Comparison of ENCODE assay signal across 8 mouse cellular contexts in genomic region chr6:136847790-136848189, GRCm38 (mm10). TPM values are rescaled to one million over a fixed set of nuclear protein-coding genes. Genes with fewer than 3 reads are reported as not detected.
DNase-seq lines count a peak whose midpoint lies in the region; ATAC-seq and TF ChIP-seq lines count a peak whose summit lies in the region.

No protein-coding gene starts in this region.

- no peaks in the 10 kb centered on the region for H3K9me3 ChIP-seq in MEL (replicated peaks; ENCODE audit: insufficient read depth, low read length)
- no peaks in the 10 kb centered on the region for H3K9me3 ChIP-seq in liver, embryonic 13.5 days (replicated peaks)

- WGBS in liver, embryonic 13.5 days (ENCODE audit: insufficient replicate concordance) = 20% methylated on average over 2 of the region's 2 CpGs

- DNase-seq in layer of hippocampus, postnatal 10 days (ENCODE audit: low spot score in 2 of 2) = peak; percentile 36 to 57
- DNase-seq in layer of hippocampus, postnatal 14 days (ENCODE audit: low spot score in 2 of 2) = no peak
- DNase-seq in MEL (ENCODE audit: low read depth, low spot score) = no peak
- DNase-seq in brain, adult 2 months (ENCODE audit: low read depth, low spot score) = peak; percentile 64
- peak; percentile 20 for DNase-seq in heart, postnatal 25 days (ENCODE audit: low spot score)
- DNase-seq in liver, embryonic 13.5 days = peak; percentile 70
- peak; percentile 48 for DNase-seq in right cerebral cortex, postnatal 14 days
- DNase-seq in frontal cortex, postnatal 14 days (ENCODE audit: low spot score in 2 of 2) = no peak

- H3K9ac ChIP-seq in MEL (ENCODE audit: control insufficient read depth, low read depth, low read length, poor library complexity, severe bottlenecking) = no peak overlapping the region
- H3K9ac ChIP-seq in liver, embryonic 13.5 days = peak overlapping the region; percentile 31; the same call in 1 of the 2 replicates

- no peak for TF ChIP-seq EP300 in MEL (IDR thresholded peaks at IDR 0.05; ENCODE audit: low read depth in 1 of 2, low read length in 2 of 2)

- no peak overlapping the region for H3K4me3 ChIP-seq in MEL (ENCODE audit: control insufficient read depth in 1 of 2, insufficient read depth in 1 of 2, low read depth in 2 of 2, low read length in 2 of 2)
- peak overlapping the region; percentile 15 for H3K4me3 ChIP-seq in liver, embryonic 13.5 days (replicated peaks)

- no peak overlapping the region for H3K27ac ChIP-seq in MEL (ENCODE audit: control insufficient read depth, low read depth, low read length)
- H3K27ac ChIP-seq in liver, embryonic 13.5 days = peak overlapping the region; percentile 75

- H3K27me3 ChIP-seq in MEL (ENCODE audit: control insufficient read depth in 1 of 2, insufficient read depth in 2 of 2, low read length in 2 of 2) = peaks cover 0 to 1% of the 10 kb centered on the region in 2 experiments; a peak in 1 of 4 replicates
- no peaks in the 10 kb centered on the region for H3K27me3 ChIP-seq in liver, embryonic 13.5 days

- intact Hi-C loops in heart, postnatal 25 days (cut with DNase I) = no loop called here

- peak; percentile 74 for ATAC-seq in liver, embryonic 13.5 days (ENCODE audit: low read depth)

- H3K36me3 ChIP-seq in MEL (ENCODE audit: control insufficient read depth in 1 of 2, insufficient read depth in 2 of 2, low read length in 2 of 2) = no peaks in the 10 kb centered on the region
- H3K36me3 ChIP-seq in liver, embryonic 13.5 days = peaks cover 71% of the 10 kb centered on the region

- H3K4me2 ChIP-seq in liver, embryonic 13.5 days = peak overlapping the region; percentile 39

- no peak for TF ChIP-seq POLR2A in MEL (IDR thresholded peaks at IDR 0.05; ENCODE audit: control insufficient read depth in 1 of 2, insufficient read depth in 1 of 2, low read depth in 1 of 2, low read length in 2 of 2, poor library complexity in 1 of 2)

- peak; percentile 26 to 47 (median 32); a peak in 5 of 6 replicates for TF ChIP-seq CTCF in MEL (IDR thresholded peaks at IDR 0.05 in 2 of 3, conservative IDR thresholded peaks at IDR 0.05 in 1 of 3; ENCODE audit: control insufficient read depth in 1 of 3, insufficient read depth in 1 of 3, low read depth in 2 of 3, low read length in 3 of 3, poor library complexity in 1 of 3, severe bottlenecking in 1 of 3)

- TF ChIP-seq RAD21 in MEL (IDR thresholded peaks at IDR 0.05; ENCODE audit: low read depth, low read length) = no peak; the same call in 1 of the 2 replicates

- H3K4me1 ChIP-seq in MEL (ENCODE audit: control insufficient read depth in 1 of 2, insufficient read depth in 2 of 2, low read length in 2 of 2) = 0 out of 4 replicates have a peak, but pooled peaks cover 0 to 4% of the 10 kb centered on the region in 2 experiments
- peaks cover 56% of the 10 kb centered on the region for H3K4me1 ChIP-seq in liver, embryonic 13.5 days (replicated peaks)

- H3K79me2 ChIP-seq in MEL (ENCODE audit: control insufficient read depth, insufficient read depth, low read length, poor library complexity) = no peaks in the 10 kb centered on the region

TF ChIP-seq in MEL, 35 proteins besides CTCF, POLR2A, EP300 and RAD21:
- no peak for TF ChIP-seq MEF2A (IDR thresholded peaks at IDR 0.05; ENCODE audit: extremely low read depth, insufficient replicate concordance, low read depth, low read length, poor library complexity, severe bottlenecking)
- no peak for TF ChIP-seq USF1 (IDR thresholded peaks at IDR 0.05; ENCODE audit: low read depth, low read length)
- peak; percentile 22; the same call in 1 of the 2 replicates for TF ChIP-seq SMC3 (IDR thresholded peaks at IDR 0.05; ENCODE audit: low read depth, low read length)

RNA-seq across cellular contexts. Expression of gene Art4, which starts 9.7 kb away (rescaled TPM):
- under 1 TPM in 1 of 2 experiments, not detected in 1; 0.23 TPM for total RNA-seq in layer of hippocampus, postnatal 10 days (2021)
- total RNA-seq in layer of hippocampus, postnatal 14 days (2021) = not detected
- total RNA-seq in MEL (2012; rRNA removed) = 0.13 and 0.50 TPM in 2 replicates
- polyA plus RNA-seq in MEL (2012; ENCODE audit: insufficient read depth in 1 of 2, insufficient read length in 2 of 2, low read depth in 1 of 2, low replicate concordance in 2 of 2, missing spikeins in 1 of 2) = under 1 TPM in 1 of 2 experiments, not detected in 1; 0.60 TPM
- 10 to 100 TPM; 16.8 to 17.8 TPM for total RNA-seq in heart, postnatal 25 days (2021)
- 28.8 and 32.7 TPM in 2 replicates for polyA plus RNA-seq in liver, embryonic 13.5 days (2015; fragmentation: Nextera tagmentation; extraction: Ambion mirVana)

RNA-seq across cellular contexts. Expression of gene Smco3, which starts 12.5 kb away (rescaled TPM):
- 1 to 10 TPM; 2.7 to 3.5 TPM for total RNA-seq in layer of hippocampus, postnatal 10 days (2021)
- 1 to 10 TPM; 4.0 to 4.8 TPM for total RNA-seq in layer of hippocampus, postnatal 14 days (2021)
- total RNA-seq in MEL (2012; rRNA removed) = not detected in 2 replicates
- not detected for polyA plus RNA-seq in MEL (2012; ENCODE audit: insufficient read depth in 1 of 2, insufficient read length in 2 of 2, low read depth in 1 of 2, low replicate concordance in 2 of 2, missing spikeins in 1 of 2)
- not detected for total RNA-seq in heart, postnatal 25 days (2021)
- not detected in 2 replicates for polyA plus RNA-seq in liver, embryonic 13.5 days (2015; fragmentation: Nextera tagmentation; extraction: Ambion mirVana)

RNA-seq across cellular contexts. Expression of gene Wbp11, which starts 19.8 kb away (rescaled TPM):
- 100 to 1,000 TPM; 109 to 110 TPM for total RNA-seq in layer of hippocampus, postnatal 10 days (2021)
- total RNA-seq in layer of hippocampus, postnatal 14 days (2021) = 100 to 1,000 TPM; 123 to 133 TPM
- 43.5 and 58.0 TPM in 2 replicates for total RNA-seq in MEL (2012; rRNA removed)
- 100 to 1,000 TPM; 294 to 411 TPM for polyA plus RNA-seq in MEL (2012; ENCODE audit: insufficient read depth in 1 of 2, insufficient read length in 2 of 2, low read depth in 1 of 2, low replicate concordance in 2 of 2, missing spikeins in 1 of 2)
- 10 to 100 TPM; 57.0 to 63.3 TPM for total RNA-seq in heart, postnatal 25 days (2021)
- 62.5 and 80.2 TPM in 2 replicates for polyA plus RNA-seq in liver, embryonic 13.5 days (2015; fragmentation: Nextera tagmentation; extraction: Ambion mirVana)

RNA-seq across cellular contexts. Expression of gene BC049715, which starts 20.4 kb away (rescaled TPM):
- 1 to 10 TPM; 3.1 to 4.9 TPM for total RNA-seq in layer of hippocampus, postnatal 10 days (2021)
- 1 to 10 TPM; 2.2 to 4.6 TPM for total RNA-seq in layer of hippocampus, postnatal 14 days (2021)
- 0.26 and 0.27 TPM in 2 replicates for total RNA-seq in MEL (2012; rRNA removed)
- 1 to 10 TPM in 1 of 2 experiments, not detected in 1; 1.2 TPM for polyA plus RNA-seq in MEL (2012; ENCODE audit: insufficient read depth in 1 of 2, insufficient read length in 2 of 2, low read depth in 1 of 2, low replicate concordance in 2 of 2, missing spikeins in 1 of 2)
- 1 to 10 TPM in 1 of 2 experiments, under 1 TPM in 1; 0.62 to 2.0 TPM for total RNA-seq in heart, postnatal 25 days (2021)
- 1.2 and 2.4 TPM in 2 replicates for polyA plus RNA-seq in liver, embryonic 13.5 days (2015; fragmentation: Nextera tagmentation; extraction: Ambion mirVana)

RNA-seq across cellular contexts. Expression of gene Mgp, which starts 27.8 kb away (rescaled TPM):
- total RNA-seq in layer of hippocampus, postnatal 10 days (2021) = 10 to 100 TPM; 15.1 to 26.3 TPM
- 10 to 100 TPM; 23.2 to 39.5 TPM for total RNA-seq in layer of hippocampus, postnatal 14 days (2021)
- not detected in 2 replicates for total RNA-seq in MEL (2012; rRNA removed)
- polyA plus RNA-seq in MEL (2012; ENCODE audit: insufficient read depth in 1 of 2, insufficient read length in 2 of 2, low read depth in 1 of 2, low replicate concordance in 2 of 2, missing spikeins in 1 of 2) = not detected
- 100 to 1,000 TPM; 365 to 487 TPM for total RNA-seq in heart, postnatal 25 days (2021)
- 6.5 and 7.3 TPM in 2 replicates for polyA plus RNA-seq in liver, embryonic 13.5 days (2015; fragmentation: Nextera tagmentation; extraction: Ambion mirVana)

Comparison
In these comparisons a context has a peak if more than half of its experiments do, and no peak if none do; other contexts are left out.
1. DNase-seq: peak in layer of hippocampus, postnatal 10 days (2 of 2), brain, adult 2 months (single experiment), heart, postnatal 25 days (single experiment), liver, embryonic 13.5 days (single experiment) and right cerebral cortex, postnatal 14 days (single experiment); none in layer of hippocampus, postnatal 14 days (0 of 2), MEL (single experiment) and frontal cortex, postnatal 14 days (0 of 2).
2. RNA of gene Art4, which starts 9.7 kb away (total RNA-seq): 16.8 to 17.8 TPM in heart, postnatal 25 days; 0.13 to 0.50 TPM in MEL, 0.23 TPM in layer of hippocampus, postnatal 10 days and not detected in layer of hippocampus, postnatal 14 days; every median in the first group is over 10 times any median in the second.